Comparison of ENCODE assay signal across 10 mouse cellular contexts in genomic region chr2:53105408-53105807, GRCm38 (mm10).
"Had no signal": no experiment of that assay in that cellular context is flagged by ENCODE, and none has a peak within 500 bp of the region (broad histone marks: within the 10 kb centered on the region; RNA-seq: fewer than 3 reads in every experiment).

No protein-coding gene starts in this region.

- ATAC-seq: midbrain, embryonic 13.5 days had no signal

- H3K27me3 ChIP-seq: liver, embryonic 15.5 days; midbrain, embryonic 13.5 days had no signal

- DNase-seq: kidney, adult 8-10 months; kidney, postnatal 25 days; right cerebral cortex, postnatal 25 days; thymus, postnatal 4 days had no signal

- H3K9ac ChIP-seq: liver, embryonic 15.5 days; lung, embryonic 14.5 days; midbrain, embryonic 13.5 days had no signal

- H3K36me3 ChIP-seq: liver, embryonic 15.5 days had no signal

- H3K4me3 ChIP-seq: left cerebral cortex, adult 2 months; limb, embryonic 10.5 days; liver, embryonic 15.5 days; midbrain, embryonic 13.5 days had no signal

- H3K4me2 ChIP-seq: liver, embryonic 11.5 days; liver, embryonic 15.5 days; lung, embryonic 14.5 days; midbrain, embryonic 13.5 days had no signal

- H3K27ac ChIP-seq: left cerebral cortex, adult 2 months; limb, embryonic 10.5 days; liver, embryonic 15.5 days; midbrain, embryonic 13.5 days had no signal

- H3K9me3 ChIP-seq: limb, embryonic 10.5 days; liver, embryonic 15.5 days; midbrain, embryonic 13.5 days had no signal

- H3K4me1 ChIP-seq: limb, embryonic 10.5 days; liver, embryonic 15.5 days; midbrain, embryonic 13.5 days had no signal
